Mouse (Mus musculus) heart, embryonic 10.5 days (tissue): ENCODE data around the gene Psg20. TPM values are rescaled to one million over a fixed set of nuclear protein-coding genes. Genes with fewer than 3 reads are reported as not detected.

Experiments used
- polyA plus RNA-seq: library from polyadenylated mRNA; unstranded; fragments of >200 nt; fragmentation: Nextera tagmentation; extraction: Ambion mirVana; gene quantifications from 2 replicates; pipeline ENCODE4 v1.2.1, GENCODE M21; 2016

Gene Psg20
- polyA plus RNA-seq, 1 experiment from 2014 or later: not detected

Other genes starting within 250 kb of the Psg20 start
- gene Psg26, start 202.0 kb downstream of the Psg20 start, polyA plus RNA-seq: not detected in 2 replicates
- gene Psg25, start 153.9 kb downstream of the Psg20 start, polyA plus RNA-seq: not detected in 2 replicates
- not detected in 2 replicates for gene Psg27, start 118.9 kb downstream of the Psg20 start, polyA plus RNA-seq
- gene Psg23, start 69.7 kb downstream of the Psg20 start, polyA plus RNA-seq: not detected in 2 replicates
- gene Psg21, start 29.5 kb downstream of the Psg20 start, polyA plus RNA-seq: not detected in 2 replicates
- not detected in 2 replicates for gene Psg22, start 31.9 kb upstream of the Psg20 start, polyA plus RNA-seq
- not detected in 2 replicates for gene Psg19, start 112.3 kb upstream of the Psg20 start, polyA plus RNA-seq
- gene Psg17, start 135.4 kb upstream of the Psg20 start, polyA plus RNA-seq: not detected in 2 replicates
- 0.04 and 0.21 TPM in 2 replicates for gene Mill2, start 153.8 kb upstream of the Psg20 start, polyA plus RNA-seq
- gene Pglyrp1, start 185.1 kb upstream of the Psg20 start, polyA plus RNA-seq: 0.26 and 0.43 TPM in 2 replicates
- gene Ccdc61, start 224.2 kb upstream of the Psg20 start, polyA plus RNA-seq: 26.9 and 29.4 TPM in 2 replicates
- gene Nova2, start 239.7 kb upstream of the Psg20 start, polyA plus RNA-seq: 0.53 and 0.57 TPM in 2 replicates